Mouse (Mus musculus) liver, embryonic 16.5 days (tissue): Measurements from ENCODE around the gene Micall2. TPM values are rescaled to one million over a fixed set of nuclear protein-coding genes. Genes with fewer than 3 reads are reported as not detected.

Experiments used
- ATAC-seq: fragments of 200-750 bp; cut with Nextera tagmentation; 2 replicates; pipeline ENCODE4 v1.8.0; 2017; ENCODE audit warnings: low read depth, mild to moderate bottlenecking, moderate number of reproducible peaks, moderate library complexity
- H3K27ac ChIP-seq: fragments of 300-500 bp; sonication (generic); 2 replicates; pipeline ENCODE4 v1.5.1; 2014; ENCODE audit warnings: mild to moderate bottlenecking, low read length
- H3K27me3 ChIP-seq: fragments of 300-500 bp; sonication (generic); 2 replicates; pipeline ENCODE4 v1.6.1; 2014; ENCODE audit warnings: low read depth, low read length, mixed read lengths; ENCODE audit not compliant: control insufficient read depth, insufficient read depth
- H3K36me3 ChIP-seq: fragments of 300-500 bp; sonication (generic); 2 replicates; pipeline ENCODE4 v1.6.1; 2014; ENCODE audit warnings: mild to moderate bottlenecking; ENCODE audit not compliant: control insufficient read depth, insufficient read depth
- H3K4me1 ChIP-seq: fragments of 300-500 bp; sonication (generic); 2 replicates; pipeline ENCODE4 v1.6.1; 2014; ENCODE audit warnings: low read depth, low read length, mixed read lengths; ENCODE audit not compliant: control insufficient read depth
- H3K4me2 ChIP-seq: fragments of 300-500 bp; sonication (generic); 2 replicates; pipeline ENCODE4 v1.6.1; 2014; ENCODE audit warnings: low read depth, low read length, mixed read lengths
- H3K4me3 ChIP-seq: fragments of 300-500 bp; sonication (generic); 2 replicates; pipeline ENCODE4 v1.5.1; 2014; ENCODE audit warnings: low read depth, mild to moderate bottlenecking, low read length
- H3K9ac ChIP-seq: fragments of 300-500 bp; sonication (generic); 2 replicates; pipeline ENCODE4 v1.6.1; 2014; ENCODE audit warnings: low read depth, low read length
- H3K9me3 ChIP-seq: fragments of 300-500 bp; sonication (generic); replicated peaks from 2 replicates; pipeline ENCODE4 v1.6.1; 2016; ENCODE audit warnings: low read length; ENCODE audit not compliant: control insufficient read depth
- WGBS: fragments of 180-500 bp; shearing (Covaris S2); extraction: QIAGEN DNeasy Blood & Tissue Kit; methylation state at CpG from one replicate; pipeline ENCODE4 v1.1.7; 2014; ENCODE audit not compliant: insufficient replicate concordance; 5-methylcytosine and 5-hydroxymethylcytosine counted together
- polyA plus RNA-seq: library from polyadenylated mRNA; unstranded; fragments of >200 nt; fragmentation: Nextera tagmentation; extraction: Ambion mirVana; gene quantifications from 2 replicates; pipeline ENCODE4 v1.2.1, GENCODE M21; 2015

Micall2 gene
- polyA plus RNA-seq, 1 experiment from 2014 or later = 11.1 TPM

DNA sequence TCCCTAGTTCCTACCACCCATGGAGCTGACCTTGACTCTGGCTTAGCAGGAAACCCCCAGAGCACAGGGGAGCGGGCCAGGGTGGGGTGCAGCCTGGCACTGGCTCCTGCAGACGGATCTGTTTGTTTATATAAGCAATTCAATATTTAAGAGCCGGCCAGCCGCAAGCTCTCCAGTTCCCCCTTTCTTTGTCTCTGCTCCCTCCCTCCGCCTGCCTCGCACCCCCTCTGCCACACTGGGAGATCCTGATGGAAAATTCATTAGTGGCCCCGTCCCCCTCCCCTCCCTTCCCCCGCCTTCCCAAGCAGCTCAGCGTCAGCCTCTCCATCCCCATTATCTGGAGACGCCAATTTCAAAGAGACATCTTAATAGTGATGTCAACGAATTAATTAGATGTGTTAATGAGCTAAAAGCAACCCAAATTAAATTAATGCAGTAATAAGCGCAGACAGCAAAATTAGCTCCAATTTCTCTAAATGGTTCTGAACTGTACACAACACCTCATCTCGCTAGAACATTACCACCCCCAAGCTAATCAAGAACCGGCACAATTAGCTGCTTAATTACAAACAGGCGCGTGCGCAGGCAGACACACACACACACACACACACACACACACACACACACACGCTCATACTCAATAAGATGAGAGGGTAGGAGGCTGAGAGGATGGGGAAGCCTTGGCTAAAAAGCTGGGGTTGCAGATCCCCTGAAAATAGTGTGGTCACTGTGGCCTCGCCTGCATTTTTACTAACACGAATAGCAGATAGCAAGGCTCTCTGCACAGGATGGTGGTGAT lies 54.1 kb downstream of the Micall2 start:
- Histone ChIP-seq H3K4me2 (no peak overlapping the region), H3K9me3 (no peaks in the 10 kb centered on the region), H3K4me1 (no peaks in the 10 kb centered on the region), H3K9ac (no peak overlapping the region), H3K4me3 (no peak overlapping the region), H3K36me3 (no peaks in the 10 kb centered on the region), H3K27me3 (peaks cover 30% of the 10 kb centered on the region), H3K27ac (no peak overlapping the region)
- ATAC-seq = no peak
- 7% methylated on average over 20 of the region's 20 CpGs for WGBS

- H3K36me3 ChIP-seq = no peaks in the 10 kb centered on the region
- no peak overlapping the region for H3K4me3 ChIP-seq
- H3K4me2 ChIP-seq = no peak overlapping the region
- H3K27me3 ChIP-seq = peaks cover 21% of the 10 kb centered on the region
- no peaks in the 10 kb centered on the region for H3K4me1 ChIP-seq
- H3K27ac ChIP-seq = no peak overlapping the region
- H3K9ac ChIP-seq = no peak overlapping the region
- no peak for ATAC-seq
- H3K9me3 ChIP-seq = no peaks in the 10 kb centered on the region
Measured at GRCm38 (mm10) chr5:139675707-139675967, 60.5 kb downstream of the Micall2 start.

- Histone ChIP-seq H3K4me2 (no peak overlapping the region), H3K9me3 (no peaks in the 10 kb centered on the region), H3K36me3 (no peaks in the 10 kb centered on the region), H3K27ac (no peak overlapping the region), H3K4me1 (no peaks in the 10 kb centered on the region), H3K27me3 (peaks cover 21% of the 10 kb centered on the region), H3K4me3 (no peak overlapping the region), H3K9ac (no peak overlapping the region)
- no peak for ATAC-seq
- WGBS = 23% methylated on average over 13 of the region's 13 CpGs
Measured at GRCm38 (mm10) chr5:139674940-139675706, 61.0 kb downstream of the Micall2 start.

DNA sequence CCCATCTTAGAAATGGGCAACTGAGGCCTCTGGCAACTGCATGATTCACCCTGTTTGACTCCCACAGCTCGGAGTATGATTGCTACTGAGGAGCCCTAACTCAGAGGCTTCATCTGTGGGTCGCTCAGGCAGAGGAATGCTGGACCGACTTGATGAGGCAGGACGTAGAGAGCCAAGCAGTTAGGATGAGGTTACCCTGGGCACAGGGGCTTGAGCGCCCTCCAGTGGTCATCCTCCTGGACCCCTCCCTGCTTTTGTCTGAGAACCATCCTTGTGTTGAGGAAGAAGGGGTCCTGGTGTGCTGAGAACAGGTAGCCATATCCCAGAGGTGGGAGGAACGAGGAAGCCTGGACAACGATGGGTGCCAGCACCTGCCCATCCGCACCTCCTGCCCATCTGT lies 66.8 kb downstream of the Micall2 start:
- Histone ChIP-seq H3K4me2 (no peak overlapping the region), H3K4me1 (no peaks in the 10 kb centered on the region), H3K27me3 (peaks cover 41% of the 10 kb centered on the region), H3K9me3 (no peaks in the 10 kb centered on the region), H3K27ac (no peak overlapping the region), H3K9ac (no peak overlapping the region), H3K4me3 (no peak overlapping the region), H3K36me3 (no peaks in the 10 kb centered on the region)
- ATAC-seq = no peak
- 9% methylated on average over 8 of the region's 8 CpGs for WGBS

- Histone ChIP-seq H3K4me3 (no peak overlapping the region), H3K4me1 (no peaks in the 10 kb centered on the region), H3K27me3 (peaks cover 36% of the 10 kb centered on the region), H3K36me3 (no peaks in the 10 kb centered on the region), H3K4me2 (no peak overlapping the region), H3K9ac (no peak overlapping the region), H3K27ac (no peak overlapping the region), H3K9me3 (no peaks in the 10 kb centered on the region)
- ATAC-seq = no peak
- 1% methylated on average over 24 of the region's 24 CpGs for WGBS
Measured at GRCm38 (mm10) chr5:139668494-139668893, 67.6 kb downstream of the Micall2 start.

DNA sequence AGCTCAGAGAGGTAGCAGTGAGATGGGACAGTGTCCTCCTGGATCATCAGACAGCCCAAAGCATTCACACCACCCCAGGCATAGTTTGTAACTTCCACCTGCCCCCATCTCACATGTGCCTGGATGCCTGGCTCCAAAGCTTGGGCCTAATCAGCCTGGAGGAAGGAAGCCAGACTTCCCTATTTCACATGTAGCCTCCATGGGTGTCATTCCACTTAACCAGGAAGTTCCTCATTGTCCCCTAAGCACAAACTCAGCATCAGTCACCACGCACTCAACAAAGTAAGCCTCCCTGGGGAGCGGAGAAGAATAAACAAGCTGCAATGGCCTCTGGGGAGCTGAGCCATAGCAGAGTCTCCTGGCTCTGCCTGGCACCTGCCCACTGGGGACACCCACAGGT lies 69.6 kb downstream of the Micall2 start:
- ATAC-seq = no peak
- no peak overlapping the region for H3K4me3 ChIP-seq
- no peak overlapping the region for H3K9ac ChIP-seq
- no peaks in the 10 kb centered on the region for H3K4me1 ChIP-seq
- 16% methylated on average over 2 of the region's 2 CpGs for WGBS
- H3K36me3 ChIP-seq = no peaks in the 10 kb centered on the region
- H3K4me2 ChIP-seq = no peak overlapping the region
- H3K27ac ChIP-seq = no peak overlapping the region
- no peaks in the 10 kb centered on the region for H3K9me3 ChIP-seq
- peaks cover 26% of the 10 kb centered on the region for H3K27me3 ChIP-seq

DNA sequence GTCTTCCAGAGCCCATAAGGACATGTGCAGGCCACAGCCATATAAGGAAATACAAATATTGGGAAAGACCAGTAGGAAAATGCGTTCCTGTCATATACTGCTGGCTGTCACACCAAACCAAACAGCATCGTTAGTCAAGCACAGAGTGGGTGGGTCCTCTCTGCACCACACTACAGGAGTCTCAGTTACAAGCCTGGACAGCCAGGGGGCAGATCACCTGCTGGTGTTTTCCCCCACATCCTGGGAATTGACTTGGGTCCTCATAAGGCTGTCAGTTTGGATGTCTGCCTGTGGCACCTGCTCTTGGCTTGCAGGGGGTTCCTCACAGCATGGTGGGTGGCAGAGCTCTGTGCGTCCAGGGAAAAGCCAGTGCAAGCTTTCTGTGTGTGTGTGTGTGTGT lies 70.8 kb downstream of the Micall2 start:
- Histone ChIP-seq H3K27me3 (peaks cover 26% of the 10 kb centered on the region), H3K4me3 (no peak overlapping the region), H3K27ac (no peak overlapping the region), H3K4me2 (no peak overlapping the region), H3K9me3 (no peaks in the 10 kb centered on the region), H3K36me3 (no peaks in the 10 kb centered on the region), H3K4me1 (no peaks in the 10 kb centered on the region), H3K9ac (no peak overlapping the region)
- 44% methylated on average over 3 of the region's 3 CpGs for WGBS
- ATAC-seq = no peak

GRCm38 (mm10) chr5:139661713-139662112 lies 74.4 kb downstream of the Micall2 start:
- whole genome bisulfite sequencing = 47% methylated on average over 7 of the region's 8 CpGs
- H3K4me2 ChIP-seq = no peak overlapping the region

DNA sequence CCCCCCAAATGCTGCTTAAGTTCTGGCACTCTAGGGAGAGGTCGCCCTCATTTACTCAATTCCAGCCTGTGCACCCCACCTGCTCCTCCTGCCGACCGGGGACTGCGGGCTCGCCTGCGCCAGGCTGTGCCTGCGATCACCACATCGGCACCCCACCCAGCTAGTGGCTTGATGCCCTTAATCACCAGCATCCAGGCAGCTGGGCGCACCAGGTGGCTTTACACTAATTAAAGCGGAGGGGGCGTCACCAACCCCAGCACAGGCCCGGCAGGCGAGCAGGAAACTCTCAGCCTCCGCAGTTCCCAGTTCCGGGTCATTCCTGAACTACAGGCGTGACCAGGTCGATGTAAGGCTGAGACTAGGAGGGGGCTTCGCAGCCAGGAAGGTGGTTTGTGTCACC lies 76.8 kb downstream of the Micall2 start:
- Histone ChIP-seq H3K4me1 (no peaks in the 10 kb centered on the region), H3K9ac (no peak overlapping the region), H3K9me3 (no peaks in the 10 kb centered on the region), H3K36me3 (no peaks in the 10 kb centered on the region), H3K4me3 (no peak overlapping the region), H3K4me2 (no peak overlapping the region), H3K27me3 (peaks cover 22% of the 10 kb centered on the region), H3K27ac (no peak overlapping the region)
- ATAC-seq = no peak
- WGBS = 3% methylated on average over 18 of the region's 18 CpGs

More at GRCm38 (mm10) chr5:139661713-139662112, 74.4 kb downstream of the Micall2 start:
- H3K27ac ChIP-seq = no peak overlapping the region
- no peak overlapping the region for H3K4me3 ChIP-seq
- no peak overlapping the region for H3K9ac ChIP-seq
- H3K36me3 ChIP-seq = no peaks in the 10 kb centered on the region
- H3K4me1 ChIP-seq = no peaks in the 10 kb centered on the region
- peaks cover 22% of the 10 kb centered on the region for H3K27me3 ChIP-seq
- no peak for ATAC-seq
- no peaks in the 10 kb centered on the region for H3K9me3 ChIP-seq
